Mouse (Mus musculus) forebrain, embryonic 16.5 days (tissue): Measurements from ENCODE around the gene Ccsap. TPM values are rescaled to one million over a fixed set of nuclear protein-coding genes. Genes with fewer than 3 reads are reported as not detected.
A peak's percentile ranks its signal among the peaks of the same experiment; 100 is the strongest.

Experiments used
- ATAC-seq: fragments of 200-750 bp; cut with Nextera tagmentation; 2 replicates; pipeline ENCODE4 v1.8.0; 2017; ENCODE audit warnings: mild to moderate bottlenecking, moderate library complexity
- H3K27ac ChIP-seq: fragments of 300-500 bp; sonication (generic); 2 replicates; pipeline ENCODE4 v1.5.1; 2014; ENCODE audit warnings: low read length, control low read depth
- H3K27me3 ChIP-seq: fragments of 300-500 bp; sonication (generic); replicated peaks from 2 replicates; pipeline ENCODE4 v1.6.1; 2014; ENCODE audit warnings: low read length; ENCODE audit not compliant: control insufficient read depth, insufficient read depth
- H3K36me3 ChIP-seq: fragments of 300-500 bp; sonication (generic); 2 replicates; pipeline ENCODE4 v1.6.1; 2014; ENCODE audit not compliant: control insufficient read depth, insufficient read depth
- H3K4me1 ChIP-seq: fragments of 300-500 bp; sonication (generic); replicated peaks from 2 replicates; pipeline ENCODE4 v1.6.1; 2014; ENCODE audit warnings: low read length; ENCODE audit not compliant: control insufficient read depth, insufficient read depth
- H3K4me2 ChIP-seq: fragments of 300-500 bp; sonication (generic); 2 replicates; pipeline ENCODE4 v1.6.1; 2014; ENCODE audit warnings: mild to moderate bottlenecking, low read length, control low read depth
- H3K4me3 ChIP-seq: fragments of 300-500 bp; sonication (generic); replicated peaks from 2 replicates; pipeline ENCODE4 v1.5.1; 2014; ENCODE audit warnings: mild to moderate bottlenecking, low read length, control low read depth
- H3K9ac ChIP-seq: fragments of 300-500 bp; sonication (generic); replicated peaks from 2 replicates; pipeline ENCODE4 v1.6.1; 2014; ENCODE audit warnings: low read depth, low read length, control low read depth
- H3K9me3 ChIP-seq: fragments of 300-500 bp; sonication (generic); 2 replicates; pipeline ENCODE4 v1.6.1; 2016; ENCODE audit warnings: low read length; ENCODE audit not compliant: control insufficient read depth
- WGBS: fragments of 180-500 bp; shearing (Covaris S2); extraction: QIAGEN DNeasy Blood & Tissue Kit; methylation state at CpG from one replicate; pipeline ENCODE4 v1.1.7; 2014; 5-methylcytosine and 5-hydroxymethylcytosine counted together
- polyA plus RNA-seq: library from polyadenylated mRNA; unstranded; fragments of >200 nt; fragmentation: Nextera tagmentation; extraction: Ambion mirVana; gene quantifications from 2 replicates; pipeline ENCODE4 v1.2.1, GENCODE M21; 2015

Ccsap gene
- polyA plus RNA-seq: 6.6 and 7.0 TPM in 2 replicates

GRCm38 (mm10) chr8:123859648-123860259 lies at the start of gene Ccsap:
Gene Ccsap (minus strand): TSS chr8:123860209.
- peak; percentile 60 for ATAC-seq
- Histone ChIP-seq H3K36me3 (no peaks in the 10 kb centered on the region), H3K27ac (peak within 1 kb of the TSS; percentile 80), H3K4me1 (peaks cover 23% of the 10 kb centered on the region), H3K9me3 (no peaks in the 10 kb centered on the region), H3K9ac (peak within 1 kb of the TSS; percentile 84), H3K4me2 (peak within 1 kb of the TSS; percentile 82), H3K27me3 (no peaks in the 10 kb centered on the region), H3K4me3 (peak within 1 kb of the TSS; percentile 87)
- WGBS: 1% methylated on average over 48 of the region's 48 CpGs

- H3K9me3 ChIP-seq: no peaks in the 10 kb centered on the region
- no peak overlapping the region for H3K4me3 ChIP-seq
- H3K4me2 ChIP-seq: no peak overlapping the region
- peaks cover 27% of the 10 kb centered on the region for H3K36me3 ChIP-seq
- no peak overlapping the region for H3K27ac ChIP-seq
- WGBS: 90% methylated on average over 6 of the region's 6 CpGs
- H3K27me3 ChIP-seq: no peaks in the 10 kb centered on the region
- ATAC-seq: no peak
- no peak overlapping the region for H3K9ac ChIP-seq
- H3K4me1 ChIP-seq: no peaks in the 10 kb centered on the region
Observed at GRCm38 (mm10) chr8:123907604-123908003, 47.6 kb upstream of the Ccsap start.

GRCm38 (mm10) chr8:123902653-123903052 lies 42.6 kb upstream of the Ccsap start:
- no peak for ATAC-seq
- H3K36me3 ChIP-seq: peaks cover 30% of the 10 kb centered on the region
- H3K9ac ChIP-seq: no peak overlapping the region
- H3K4me3 ChIP-seq: no peak overlapping the region
- H3K27ac ChIP-seq: no peak overlapping the region
- H3K27me3 ChIP-seq: no peaks in the 10 kb centered on the region
- H3K4me1 ChIP-seq: no peaks in the 10 kb centered on the region
- 86% methylated on average over 7 of the region's 7 CpGs for WGBS
- no peak overlapping the region for H3K4me2 ChIP-seq
- H3K9me3 ChIP-seq: no peaks in the 10 kb centered on the region

DNA sequence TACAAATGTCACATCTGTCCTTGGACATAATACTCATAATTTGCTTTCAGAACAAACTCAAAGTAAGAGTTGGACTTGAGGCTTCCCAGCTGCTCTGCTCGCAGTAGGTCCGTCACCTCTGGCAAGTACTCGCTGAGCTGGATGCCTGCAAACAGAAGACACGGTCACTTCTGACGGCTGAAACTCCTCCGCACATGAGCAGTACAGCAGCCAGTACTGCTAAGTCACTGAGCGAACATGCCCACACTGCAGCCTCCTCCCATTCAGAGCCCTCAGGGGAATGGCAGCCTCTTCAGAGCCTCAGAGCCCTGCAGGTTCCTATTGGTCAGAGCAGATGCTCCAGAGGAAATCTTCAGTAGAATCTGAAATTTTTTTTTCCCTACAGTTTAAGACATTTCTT lies 39.4 kb upstream of the Ccsap start:
- Histone ChIP-seq H3K4me1 (no peaks in the 10 kb centered on the region), H3K9ac (no peak overlapping the region), H3K4me3 (no peak overlapping the region), H3K9me3 (no peaks in the 10 kb centered on the region), H3K27me3 (peaks cover 7% of the 10 kb centered on the region), H3K27ac (no peak overlapping the region), H3K36me3 (peaks cover 25% of the 10 kb centered on the region), H3K4me2 (no peak overlapping the region)
- ATAC-seq: no peak
- 90% methylated on average over 7 of the region's 7 CpGs for WGBS

DNA sequence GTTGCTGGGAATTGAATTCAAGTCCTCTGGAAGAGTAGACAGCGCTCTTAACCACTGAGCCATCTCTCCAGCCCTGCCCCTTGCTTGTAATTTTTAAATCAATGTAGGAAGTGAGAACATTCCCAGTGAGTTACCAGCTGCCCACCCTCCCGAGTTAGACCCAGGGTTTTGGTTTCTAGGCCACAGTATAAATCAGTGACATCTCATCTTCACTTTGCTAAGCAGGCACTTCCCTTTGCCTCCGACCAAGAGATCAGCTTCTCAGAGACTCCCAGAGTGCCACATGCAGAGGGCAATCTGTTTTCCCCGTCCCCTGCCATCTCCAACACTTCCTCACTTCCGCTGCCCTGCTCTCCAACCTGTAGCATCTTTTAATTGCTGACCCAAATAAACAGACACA lies 38.6 kb upstream of the Ccsap start:
- Histone ChIP-seq H3K36me3 (peaks cover 21% of the 10 kb centered on the region), H3K9me3 (no peaks in the 10 kb centered on the region), H3K27ac (no peak overlapping the region), H3K27me3 (peaks cover 15% of the 10 kb centered on the region), H3K4me1 (no peaks in the 10 kb centered on the region), H3K4me2 (no peak overlapping the region), H3K4me3 (no peak overlapping the region), H3K9ac (no peak overlapping the region)
- no peak for ATAC-seq
- WGBS: 93% methylated on average over 5 of the region's 5 CpGs

GRCm38 (mm10) chr8:123896774-123897173 lies 36.8 kb upstream of the Ccsap start:
- Histone ChIP-seq H3K4me3 (no peak overlapping the region), H3K9me3 (no peaks in the 10 kb centered on the region), H3K9ac (no peak overlapping the region), H3K4me1 (peaks cover 6% of the 10 kb centered on the region), H3K4me2 (no peak overlapping the region), H3K36me3 (peaks cover 7% of the 10 kb centered on the region), H3K27ac (no peak overlapping the region), H3K27me3 (peaks cover 24% of the 10 kb centered on the region)
- WGBS: 54% methylated on average over 10 of the region's 10 CpGs
- no peak for ATAC-seq

GRCm38 (mm10) chr8:123896366-123896761 lies 36.4 kb upstream of the Ccsap start:
- ATAC-seq: no peak
- Histone ChIP-seq H3K27me3 (peaks cover 24% of the 10 kb centered on the region), H3K4me2 (no peak overlapping the region), H3K4me3 (no peak overlapping the region), H3K36me3 (peaks cover 3% of the 10 kb centered on the region), H3K27ac (no peak overlapping the region), H3K9me3 (no peaks in the 10 kb centered on the region), H3K4me1 (peaks cover 9% of the 10 kb centered on the region), H3K9ac (no peak overlapping the region)
- 61% methylated on average over 14 of the region's 14 CpGs for WGBS

- no peak for ATAC-seq
- peaks cover 13% of the 10 kb centered on the region for H3K4me1 ChIP-seq
- H3K4me3 ChIP-seq: no peak overlapping the region
Observed at GRCm38 (mm10) chr8:123895680-123896365, 35.8 kb upstream of the Ccsap start.

DNA sequence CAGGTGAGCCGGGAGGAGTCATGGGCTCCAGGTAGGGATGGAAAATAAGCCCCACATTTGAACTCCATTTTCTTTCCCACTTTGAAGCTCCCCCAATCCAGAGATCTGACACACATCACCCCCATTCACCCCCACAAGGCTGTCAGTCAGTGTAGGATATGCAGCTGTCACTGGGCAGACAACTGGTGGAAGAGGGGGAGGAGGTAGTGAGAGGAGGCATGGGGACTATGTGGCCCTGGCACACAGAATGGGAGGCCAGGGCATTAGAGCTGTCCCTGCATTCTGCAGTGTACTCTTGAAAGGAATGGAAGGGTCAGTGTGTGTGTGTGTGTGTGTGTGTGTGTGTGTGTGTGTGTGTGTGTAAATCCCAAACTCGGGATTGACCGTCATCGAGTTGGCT lies 35.2 kb upstream of the Ccsap start:
- Histone ChIP-seq H3K4me1 (peaks cover 13% of the 10 kb centered on the region), H3K27me3 (peaks cover 34% of the 10 kb centered on the region)

More at GRCm38 (mm10) chr8:123895680-123896365, 35.8 kb upstream of the Ccsap start:
- no peak overlapping the region for H3K9ac ChIP-seq
- H3K27ac ChIP-seq: no peak overlapping the region
- 0 out of 2 replicates have a peak, but pooled peaks cover 3% of the 10 kb centered on the region for H3K36me3 ChIP-seq
- H3K9me3 ChIP-seq: no peaks in the 10 kb centered on the region
- no peak overlapping the region for H3K4me2 ChIP-seq
- WGBS: 71% methylated on average over 9 of the region's 9 CpGs
- H3K27me3 ChIP-seq: peaks cover 28% of the 10 kb centered on the region

More for the DNA sequence above, 35.2 kb upstream of the Ccsap start:
- H3K4me2 ChIP-seq: no peak overlapping the region
- H3K9ac ChIP-seq: no peak overlapping the region
- H3K36me3 ChIP-seq: no peaks in the 10 kb centered on the region
- 72% methylated on average over 4 of the region's 4 CpGs for WGBS
- no peak for ATAC-seq
- no peaks in the 10 kb centered on the region for H3K9me3 ChIP-seq
- H3K27ac ChIP-seq: no peak overlapping the region
- no peak overlapping the region for H3K4me3 ChIP-seq
